Mouse (Mus musculus): ENCODE measurements at regions not wholly inside any gene's neighbourhood (a gene's known extent, or its start where the extent isn't known, plus 50 kb on each side); places are given as distances from the start of the nearest gene placed in this dataset.

DNA sequence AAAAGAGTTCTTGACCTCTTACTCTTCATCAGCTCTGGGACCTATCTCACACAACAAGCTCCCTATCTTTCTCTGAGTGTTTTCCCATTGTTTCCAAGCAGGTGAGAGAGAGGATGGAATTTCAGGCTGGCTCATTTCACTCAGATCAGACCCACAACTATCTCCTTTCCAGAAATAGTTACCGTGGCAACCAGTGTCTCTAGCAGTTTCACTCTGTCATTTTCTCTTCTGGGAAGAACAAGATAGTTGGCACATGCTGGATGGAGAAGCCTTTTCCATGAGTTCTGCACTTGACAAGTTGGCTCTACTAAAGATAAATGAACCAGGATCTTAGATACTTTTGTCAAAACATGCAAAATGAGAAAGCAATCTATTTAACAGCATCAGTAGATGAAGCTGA lies 667.3 kb upstream of the Nrsn1 start:
- Histone ChIP-seq H3K36me3 (ENCODE audit: control insufficient read depth, insufficient read depth) (no peaks in the 10 kb centered on the region), H3ac (ENCODE audit: control insufficient read depth, insufficient read length, low read depth) (no peak overlapping the region), H3K79me2 (ENCODE audit: control insufficient read depth, insufficient read depth) (no peaks in the 10 kb centered on the region), H3K4me3 (ENCODE audit: insufficient read depth, poor library complexity, severe bottlenecking) (no peak overlapping the region), H3K79me3 (ENCODE audit: low read depth) (no peaks in the 10 kb centered on the region), H3K27me3 (ENCODE audit: control insufficient read depth, insufficient read depth, insufficient read length) (no peaks in the 10 kb centered on the region)
- TF ChIP-seq MYOG (IDR thresholded peaks at IDR 0.05; ENCODE audit: control insufficient read depth, extremely low read depth, insufficient read length): no peak
- TF ChIP-seq FOSL1 (IDR thresholded peaks at IDR 0.05; ENCODE audit: insufficient read depth, low read length, poor library complexity, severe bottlenecking): no peak
- TF ChIP-seq MYOD1 (IDR thresholded peaks at IDR 0.05; ENCODE audit: control insufficient read depth, insufficient read length, low read depth): no peak
- no peak for TF ChIP-seq CEBPB (IDR thresholded peaks at IDR 0.05; ENCODE audit: low read depth)
- no peak for TF ChIP-seq CTCF (IDR thresholded peaks at IDR 0.05; ENCODE audit: control insufficient read depth, insufficient read depth, insufficient read length)
- TF ChIP-seq USF1 (IDR thresholded peaks at IDR 0.05; ENCODE audit: low read depth): no peak
- TF ChIP-seq MAX (IDR thresholded peaks at IDR 0.05): no peak

DNA sequence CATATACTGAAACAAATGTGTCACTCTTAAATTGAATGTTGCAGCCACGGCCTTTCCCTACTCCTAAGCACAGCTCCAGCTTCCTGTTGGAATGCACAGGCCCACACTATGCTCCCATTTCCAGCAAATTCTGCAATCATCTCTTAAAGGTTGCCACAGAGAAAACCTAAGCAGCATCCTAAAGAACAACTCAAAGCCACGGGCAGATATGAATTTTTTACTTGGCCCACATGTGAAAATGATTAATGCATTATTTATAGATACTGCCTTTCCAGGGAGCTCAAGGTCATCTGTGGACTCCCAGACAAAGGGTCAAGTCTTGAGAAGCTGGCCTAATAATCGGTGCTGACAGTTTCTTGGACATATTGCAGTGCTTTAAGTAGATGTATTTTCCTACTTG lies 663.5 kb upstream of the Nrsn1 start:
- no peak overlapping the region for H3ac ChIP-seq (ENCODE audit: control insufficient read depth, insufficient read length, low read depth)
- no peaks in the 10 kb centered on the region for H3K27me3 ChIP-seq (ENCODE audit: control insufficient read depth, insufficient read depth, insufficient read length)
- no peaks in the 10 kb centered on the region for H3K79me3 ChIP-seq (ENCODE audit: low read depth)
- TF ChIP-seq MYOD1 (IDR thresholded peaks at IDR 0.05; ENCODE audit: control insufficient read depth, insufficient read length, low read depth): no peak
- no peak for TF ChIP-seq MYOG (IDR thresholded peaks at IDR 0.05; ENCODE audit: control insufficient read depth, extremely low read depth, insufficient read length)
- TF ChIP-seq CTCF (IDR thresholded peaks at IDR 0.05; ENCODE audit: control insufficient read depth, insufficient read depth, insufficient read length): no peak
- TF ChIP-seq USF1 (IDR thresholded peaks at IDR 0.05; ENCODE audit: low read depth): no peak
- no peak for TF ChIP-seq MAX (IDR thresholded peaks at IDR 0.05)
- no peak for TF ChIP-seq CEBPB (IDR thresholded peaks at IDR 0.05; ENCODE audit: low read depth)
- H3K4me3 ChIP-seq (ENCODE audit: insufficient read depth, poor library complexity, severe bottlenecking): no peak overlapping the region
- no peaks in the 10 kb centered on the region for H3K36me3 ChIP-seq (ENCODE audit: control insufficient read depth, insufficient read depth)
- H3K79me2 ChIP-seq (ENCODE audit: control insufficient read depth, insufficient read depth): no peaks in the 10 kb centered on the region

DNA sequence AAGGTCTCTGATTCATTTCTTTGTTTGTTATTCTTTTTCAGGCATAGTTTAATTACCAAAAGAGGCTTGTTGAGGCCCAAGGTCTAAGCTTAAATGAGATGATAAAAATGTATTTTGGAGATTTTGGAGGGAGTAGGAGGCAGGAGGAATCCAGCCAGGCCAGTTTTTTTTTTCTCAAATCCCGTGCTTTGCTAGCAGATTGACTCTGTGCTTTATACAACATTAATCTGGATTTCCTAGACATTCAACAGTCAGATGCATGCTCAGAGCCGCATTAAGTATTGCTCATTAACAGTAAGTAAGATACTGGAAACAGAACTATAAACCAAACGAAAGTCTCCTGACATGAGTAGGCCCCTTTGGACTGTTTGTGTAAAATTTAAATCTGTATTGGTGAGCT lies 662.9 kb upstream of the Nrsn1 start:
- no peak overlapping the region for H3ac ChIP-seq (ENCODE audit: control insufficient read depth, insufficient read length, low read depth)
- H3K36me3 ChIP-seq (ENCODE audit: control insufficient read depth, insufficient read depth): no peaks in the 10 kb centered on the region
- no peak for TF ChIP-seq CTCF (IDR thresholded peaks at IDR 0.05; ENCODE audit: control insufficient read depth, insufficient read depth, insufficient read length)
- no peak for TF ChIP-seq FOSL1 (IDR thresholded peaks at IDR 0.05; ENCODE audit: insufficient read depth, low read length, poor library complexity, severe bottlenecking)
- no peak for TF ChIP-seq CEBPB (IDR thresholded peaks at IDR 0.05; ENCODE audit: low read depth)
- no peak for TF ChIP-seq MYOG (IDR thresholded peaks at IDR 0.05; ENCODE audit: control insufficient read depth, extremely low read depth, insufficient read length)
- TF ChIP-seq USF1 (IDR thresholded peaks at IDR 0.05; ENCODE audit: low read depth): no peak
- no peak for TF ChIP-seq MAX (IDR thresholded peaks at IDR 0.05)
- no peak for TF ChIP-seq MYOD1 (IDR thresholded peaks at IDR 0.05; ENCODE audit: control insufficient read depth, insufficient read length, low read depth)
- H3K79me3 ChIP-seq (ENCODE audit: low read depth): no peaks in the 10 kb centered on the region
- no peak overlapping the region for H3K4me3 ChIP-seq (ENCODE audit: insufficient read depth, poor library complexity, severe bottlenecking)
- H3K79me2 ChIP-seq (ENCODE audit: control insufficient read depth, insufficient read depth): no peaks in the 10 kb centered on the region
- H3K27me3 ChIP-seq (ENCODE audit: control insufficient read depth, insufficient read depth, insufficient read length): no peaks in the 10 kb centered on the region

DNA sequence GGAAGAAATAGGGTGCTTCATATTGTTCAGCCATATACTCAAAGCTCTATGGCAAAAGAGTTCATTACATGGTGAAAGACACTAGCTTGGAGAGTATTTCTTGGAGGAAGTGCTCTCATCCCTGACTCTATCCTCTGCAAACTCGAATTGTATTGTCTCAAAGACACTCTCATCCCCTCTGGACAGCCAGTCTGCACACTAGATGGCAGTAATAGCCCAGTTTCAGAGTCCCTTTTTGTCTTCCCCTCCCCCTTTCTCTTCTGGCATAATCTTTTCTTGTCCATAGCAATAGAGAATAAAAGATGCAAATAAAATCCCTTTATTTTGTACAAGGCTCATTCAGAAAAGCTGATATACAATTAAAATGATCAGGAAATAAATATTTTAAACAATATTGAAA lies 662.5 kb upstream of the Nrsn1 start:
- no peaks in the 10 kb centered on the region for H3K79me3 ChIP-seq (ENCODE audit: low read depth)
- H3K27me3 ChIP-seq (ENCODE audit: control insufficient read depth, insufficient read depth, insufficient read length): no peaks in the 10 kb centered on the region
- TF ChIP-seq CTCF (IDR thresholded peaks at IDR 0.05; ENCODE audit: control insufficient read depth, insufficient read depth, insufficient read length) (peak; percentile 24), MAX (IDR thresholded peaks at IDR 0.05) (no peak), CEBPB (IDR thresholded peaks at IDR 0.05; ENCODE audit: low read depth) (no peak)
- H3K4me3 ChIP-seq (ENCODE audit: insufficient read depth, poor library complexity, severe bottlenecking): no peak overlapping the region
- H3K79me2 ChIP-seq (ENCODE audit: control insufficient read depth, insufficient read depth): no peaks in the 10 kb centered on the region
- H3K36me3 ChIP-seq (ENCODE audit: control insufficient read depth, insufficient read depth): no peaks in the 10 kb centered on the region
- no peak overlapping the region for H3ac ChIP-seq (ENCODE audit: control insufficient read depth, insufficient read length, low read depth)

DNA sequence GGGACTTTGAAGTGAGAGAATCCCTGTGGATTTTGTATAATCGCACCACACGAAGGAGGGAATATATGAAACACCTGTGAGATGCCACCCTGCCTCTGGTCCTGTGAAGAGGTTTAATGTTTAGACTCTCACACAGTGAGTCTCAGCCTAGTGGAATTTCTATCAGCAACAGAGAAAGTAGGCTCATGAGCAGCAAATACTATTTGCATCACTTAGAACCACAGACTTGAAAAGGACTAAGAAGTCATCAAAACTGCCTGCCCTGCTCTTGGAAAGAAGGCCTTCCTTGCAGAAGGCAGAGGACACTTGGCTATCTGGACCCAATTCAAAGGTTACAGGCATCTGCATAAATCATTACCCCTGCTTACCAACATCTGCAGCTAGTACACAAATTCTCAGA lies 662.1 kb upstream of the Nrsn1 start:
- Histone ChIP-seq H3K79me3 (ENCODE audit: low read depth) (no peaks in the 10 kb centered on the region), H3K27me3 (ENCODE audit: control insufficient read depth, insufficient read depth, insufficient read length) (no peaks in the 10 kb centered on the region), H3K36me3 (ENCODE audit: control insufficient read depth, insufficient read depth) (no peaks in the 10 kb centered on the region), H3K79me2 (ENCODE audit: control insufficient read depth, insufficient read depth) (no peaks in the 10 kb centered on the region), H3K4me3 (ENCODE audit: insufficient read depth, poor library complexity, severe bottlenecking) (no peak overlapping the region), H3ac (ENCODE audit: control insufficient read depth, insufficient read length, low read depth) (no peak overlapping the region)
- no peak for TF ChIP-seq CEBPB (IDR thresholded peaks at IDR 0.05; ENCODE audit: low read depth)

DNA sequence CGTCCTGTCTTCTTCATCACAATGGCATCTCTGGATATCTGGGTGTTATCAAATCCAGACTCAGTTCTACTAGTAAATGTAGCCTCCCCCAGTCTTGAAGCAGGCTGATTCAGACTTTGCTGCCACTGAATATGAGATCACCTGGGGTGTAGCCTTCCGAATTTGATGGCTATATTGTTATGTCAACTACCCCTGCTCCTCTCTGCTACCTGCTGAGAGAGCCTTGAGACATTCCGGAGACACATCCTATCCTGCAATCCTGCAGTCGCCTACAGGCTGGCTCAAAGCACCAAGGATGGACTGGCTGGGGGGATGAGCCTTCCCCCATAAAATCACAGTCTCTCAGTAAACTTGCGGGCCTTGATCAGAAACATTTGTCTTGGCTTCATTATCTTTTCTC lies 655.4 kb upstream of the Nrsn1 start:
- Histone ChIP-seq H3K79me3 (ENCODE audit: low read depth) (no peaks in the 10 kb centered on the region), H3K27me3 (ENCODE audit: control insufficient read depth, insufficient read depth, insufficient read length) (no peaks in the 10 kb centered on the region), H3ac (ENCODE audit: control insufficient read depth, insufficient read length, low read depth) (no peak overlapping the region), H3K4me3 (ENCODE audit: insufficient read depth, poor library complexity, severe bottlenecking) (no peak overlapping the region), H3K79me2 (ENCODE audit: control insufficient read depth, insufficient read depth) (no peaks in the 10 kb centered on the region), H3K36me3 (ENCODE audit: control insufficient read depth, insufficient read depth) (no peaks in the 10 kb centered on the region)
- TF ChIP-seq FOSL1 (IDR thresholded peaks at IDR 0.05; ENCODE audit: insufficient read depth, low read length, poor library complexity, severe bottlenecking): no peak
- TF ChIP-seq MYOG (IDR thresholded peaks at IDR 0.05; ENCODE audit: control insufficient read depth, extremely low read depth, insufficient read length): no peak
- TF ChIP-seq MYOD1 (IDR thresholded peaks at IDR 0.05; ENCODE audit: control insufficient read depth, insufficient read length, low read depth): no peak
- no peak for TF ChIP-seq MAX (IDR thresholded peaks at IDR 0.05)
- no peak for TF ChIP-seq CEBPB (IDR thresholded peaks at IDR 0.05; ENCODE audit: low read depth)
